ENCODE assay signal across 25 mouse cellular contexts in genomic region chr14:103767488-103767887, GRCm38 (mm10).
DNase-seq lines count a peak whose midpoint lies in the region; ATAC-seq and TF ChIP-seq lines count a peak whose summit lies in the region.
"Had no signal": no experiment of that assay in that cellular context is flagged by ENCODE, and none has a peak within 500 bp of the region (broad histone marks: within the 10 kb centered on the region; RNA-seq: fewer than 3 reads in every experiment).

No protein-coding gene starts in this region.

- no peak overlapping the region for H3K9ac ChIP-seq in hindbrain, embryonic 13.5 days
- no peak overlapping the region for H3K9ac ChIP-seq in intestine, postnatal 0 days (ENCODE audit: low read depth, low read length)
- no peak overlapping the region for H3K9ac ChIP-seq in stomach, embryonic 16.5 days (ENCODE audit: low read length)
- H3K9ac ChIP-seq: forebrain, embryonic 15.5 days; heart, embryonic 13.5 days; liver, embryonic 12.5 days; liver, postnatal 0 days had no signal

- no peak overlapping the region for H3K4me3 ChIP-seq in hindbrain, embryonic 10.5 days
- no peak overlapping the region for H3K4me3 ChIP-seq in hindbrain, embryonic 13.5 days
- H3K4me3 ChIP-seq in intestine, postnatal 0 days (ENCODE audit: low read depth, low read length) = no peak overlapping the region
- no peak overlapping the region for H3K4me3 ChIP-seq in stomach, embryonic 16.5 days (replicated peaks; ENCODE audit: low read length)
- H3K4me3 ChIP-seq: forebrain, embryonic 15.5 days; gastrocnemius, adult 2 months; heart, embryonic 13.5 days; liver, embryonic 12.5 days had no signal

- no peaks in the 10 kb centered on the region for H3K36me3 ChIP-seq in hindbrain, embryonic 10.5 days
- no peaks in the 10 kb centered on the region for H3K36me3 ChIP-seq in hindbrain, embryonic 13.5 days
- no peaks in the 10 kb centered on the region for H3K36me3 ChIP-seq in intestine, postnatal 0 days (ENCODE audit: control insufficient read depth, insufficient read depth)
- no peaks in the 10 kb centered on the region for H3K36me3 ChIP-seq in stomach, embryonic 16.5 days (ENCODE audit: control insufficient read depth, insufficient read depth, low read length)
- H3K36me3 ChIP-seq: forebrain, embryonic 15.5 days; G1E; heart, embryonic 13.5 days; liver, embryonic 12.5 days had no signal

- no peaks in the 10 kb centered on the region for H3K9me3 ChIP-seq in hindbrain, embryonic 10.5 days
- no peaks in the 10 kb centered on the region for H3K9me3 ChIP-seq in hindbrain, embryonic 13.5 days
- H3K9me3 ChIP-seq in intestine, postnatal 0 days (ENCODE audit: control insufficient read depth) = no peaks in the 10 kb centered on the region
- H3K9me3 ChIP-seq in stomach, embryonic 16.5 days (replicated peaks; ENCODE audit: control insufficient read depth, low read length) = no peaks in the 10 kb centered on the region
- H3K9me3 ChIP-seq: forebrain, embryonic 15.5 days; heart, embryonic 13.5 days; liver, embryonic 12.5 days had no signal

- no peak overlapping the region for H3K4me2 ChIP-seq in hindbrain, embryonic 13.5 days
- no peak overlapping the region for H3K4me2 ChIP-seq in intestine, postnatal 0 days (replicated peaks; ENCODE audit: low read depth)
- H3K4me2 ChIP-seq in stomach, embryonic 16.5 days (ENCODE audit: low read depth, low read length) = no peak overlapping the region
- H3K4me2 ChIP-seq: forebrain, embryonic 15.5 days; heart, embryonic 13.5 days; liver, embryonic 12.5 days had no signal

- peak overlapping the region; percentile 67 for H3K27ac ChIP-seq in hindbrain, embryonic 10.5 days
- no peak overlapping the region for H3K27ac ChIP-seq in hindbrain, embryonic 13.5 days
- peak overlapping the region; percentile 41; the same call in 1 of the 2 replicates for H3K27ac ChIP-seq in intestine, postnatal 0 days (ENCODE audit: low read depth, low read length)
- peak overlapping the region; percentile 88 for H3K27ac ChIP-seq in stomach, embryonic 16.5 days (ENCODE audit: low read length)
- H3K27ac ChIP-seq: forebrain, embryonic 15.5 days; gastrocnemius, adult 2 months; heart, embryonic 13.5 days; liver, embryonic 12.5 days; macrophage had no signal

- 68% methylated on average over 6 of the region's 6 CpGs for WGBS in hindbrain, embryonic 10.5 days
- 54% methylated on average over 6 of the region's 6 CpGs for WGBS in hindbrain, embryonic 13.5 days
- 57% methylated on average over 6 of the region's 6 CpGs for WGBS in intestine, postnatal 0 days
- WGBS in stomach, embryonic 16.5 days = 44% methylated on average over 6 of the region's 6 CpGs

- peaks cover 36% of the 10 kb centered on the region for H3K4me1 ChIP-seq in hindbrain, embryonic 10.5 days (replicated peaks)
- peaks cover 4% of the 10 kb centered on the region; the same call in 1 of the 2 replicates for H3K4me1 ChIP-seq in hindbrain, embryonic 13.5 days (replicated peaks)
- H3K4me1 ChIP-seq in intestine, postnatal 0 days (replicated peaks; ENCODE audit: control insufficient read depth, insufficient read depth, low read length) = no peaks in the 10 kb centered on the region
- H3K4me1 ChIP-seq in stomach, embryonic 16.5 days (ENCODE audit: control insufficient read depth, insufficient read depth, low read length) = peaks cover 3% of the 10 kb centered on the region; the same call in 1 of the 2 replicates
- H3K4me1 ChIP-seq: heart, embryonic 13.5 days; liver, embryonic 12.5 days had no signal

- DNase-seq in hindbrain, embryonic 10.5 days (ENCODE audit: low spot score) = no peak
- peak; percentile 44 for DNase-seq in brain, embryonic 14.5 days (ENCODE audit: low read depth)
- DNase-seq in cerebellum, adult 11 months = no peak
- no peak for DNase-seq in kidney, adult 9 months
- DNase-seq: adrenal gland, adult 8-10 months; cerebellum, adult 9-10 months; cerebellum, postnatal 36 days; gastrocnemius, adult 2 months; heart, postnatal 10 days; kidney, adult 11 months; kidney, postnatal 36 days; left cerebral cortex, postnatal 4 days; liver, postnatal 0 days; right cerebral cortex, postnatal 25 days; thymus, postnatal 4 days had no signal

- no peak for TF ChIP-seq POLR2A in brain, embryonic 14.5 days (IDR thresholded peaks at IDR 0.05; ENCODE audit: borderline replicate concordance, extremely low read depth, insufficient read depth, insufficient read length, poor library complexity, severe bottlenecking)

- no peaks in the 10 kb centered on the region for H3K27me3 ChIP-seq in hindbrain, embryonic 10.5 days (ENCODE audit: insufficient read depth, poor library complexity, severe bottlenecking)
- no peaks in the 10 kb centered on the region for H3K27me3 ChIP-seq in hindbrain, embryonic 13.5 days
- H3K27me3 ChIP-seq in intestine, postnatal 0 days (replicated peaks; ENCODE audit: control insufficient read depth, insufficient read depth, low read length) = no peaks in the 10 kb centered on the region
- H3K27me3 ChIP-seq in stomach, embryonic 16.5 days (ENCODE audit: control insufficient read depth, insufficient read depth, low read length) = no peaks in the 10 kb centered on the region
- H3K27me3 ChIP-seq: forebrain, embryonic 15.5 days; heart, embryonic 13.5 days; liver, embryonic 12.5 days had no signal

- no peak for TF ChIP-seq CTCF in brain, embryonic 14.5 days (IDR thresholded peaks at IDR 0.05; ENCODE audit: borderline replicate concordance, extremely low read depth, insufficient read depth, insufficient read length)
- TF ChIP-seq CTCF in intestine, postnatal 0 days (IDR thresholded peaks at IDR 0.05; ENCODE audit: low read depth) = no peak

- ATAC-seq in hindbrain, embryonic 13.5 days (ENCODE audit: low FRiP score) = no peak
- no peak for ATAC-seq in intestine, postnatal 0 days
- ATAC-seq in stomach, embryonic 16.5 days (ENCODE audit: insufficient read depth, low FRiP score) = peak; percentile 58; the same call in 1 of the 2 replicates
- ATAC-seq: forebrain, embryonic 15.5 days; hindbrain, embryonic 16.5 days; liver, embryonic 12.5 days; liver, postnatal 0 days; lung, postnatal 0 days had no signal
